Mouse (Mus musculus) spleen, adult 2 months (tissue): ENCODE data around the gene Heg1.

ENCODE experiments used
- CTCF ChIP-seq: fragments of 200-500 bp; IDR thresholded peaks from 2 replicates; pipeline ENCODE4 v1.5.1; 2011; ENCODE audit warnings: mild to moderate bottlenecking, inconsistent platforms; ENCODE audit not compliant: insufficient read depth, insufficient read length, insufficient replicate concordance; ENCODE audit errors: extremely low read depth
- POLR2A ChIP-seq: fragments of 200-500 bp; IDR thresholded peaks from 2 replicates; pipeline ENCODE4 v1.6.1; 2011; ENCODE audit warnings: low read depth, low read length, inconsistent platforms

DNA sequence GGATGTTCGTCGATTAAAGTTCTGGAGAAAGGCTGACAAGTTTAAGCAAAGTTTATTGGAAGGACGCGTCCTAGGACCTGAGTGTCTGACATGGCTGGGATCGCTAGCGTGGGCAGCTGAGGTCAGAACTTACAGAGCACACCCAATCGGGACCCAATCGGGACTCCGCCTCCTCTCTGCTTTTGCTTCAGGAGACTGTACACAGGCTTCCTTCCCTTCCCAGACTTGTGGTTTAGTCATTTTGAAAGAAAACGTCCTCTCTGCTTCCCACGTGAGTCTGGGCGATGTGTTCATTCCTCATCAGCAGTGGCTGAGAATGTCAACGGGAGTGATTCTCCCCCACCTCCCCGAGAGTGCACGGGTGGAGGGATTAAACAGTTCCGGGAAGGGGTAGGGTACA is 71.8 kb downstream of the Heg1 start:
- TF ChIP-seq CTCF, result no peak
- TF ChIP-seq POLR2A, result no peak
